Mouse (Mus musculus) G1E (cell line): ENCODE measurements at regions not wholly inside any gene's neighbourhood (a gene's known extent, or its start where the extent isn't known, plus 50 kb on each side); places are given as distances from the start of the nearest gene placed in this dataset.

Experiments used
- ATAC-seq: 2 replicates; pipeline ENCODE4 v1.8.0; 2016; ENCODE audit warnings: mild to moderate bottlenecking; ENCODE audit not compliant: insufficient number of reproducible peaks, poor library complexity, low FRiP score, severe bottlenecking; ENCODE audit errors: extremely low read depth
- DNase-seq: peaks from one replicate; pipeline ENCODE4 v3.0.0; 2012; ENCODE audit warnings: low spot score
- H3K27me3 ChIP-seq: 2 replicates; pipeline ENCODE4 v1.6.1; 2012; ENCODE audit warnings: mild to moderate bottlenecking, low read length, inconsistent platforms; ENCODE audit not compliant: insufficient read depth
- H3K36me3 ChIP-seq: replicated peaks from 2 replicates; pipeline ENCODE3; 2012; ENCODE audit warnings: mild to moderate bottlenecking, inconsistent platforms
- H3K4me1 ChIP-seq: 2 replicates; pipeline ENCODE4 v1.6.1; 2012; ENCODE audit warnings: low read depth, low read length, inconsistent platforms, mixed read lengths; ENCODE audit not compliant: insufficient read depth
- H3K4me3 ChIP-seq: 2 replicates; pipeline ENCODE4 v1.5.1; 2012; ENCODE audit warnings: low read depth, mild to moderate bottlenecking, inconsistent platforms, low read length, moderate library complexity, mixed read lengths
- H3K9me3 ChIP-seq: replicated peaks from 2 replicates; pipeline ENCODE4 v1.6.1; 2012; ENCODE audit warnings: inconsistent platforms
- CTCF ChIP-seq: IDR thresholded peaks from 2 replicates; pipeline ENCODE4 v1.5.1; 2012; ENCODE audit warnings: low read depth, low read length, inconsistent platforms, mixed read lengths
- GATA1 ChIP-seq: IDR thresholded peaks from 2 replicates; pipeline ENCODE4 v1.6.1; 2012; ENCODE audit warnings: borderline replicate concordance, low read length, inconsistent platforms, mixed read lengths
- GATA2 ChIP-seq: IDR thresholded peaks from 2 replicates; pipeline ENCODE4 v1.6.1; 2012; ENCODE audit warnings: low read depth, low read length, inconsistent platforms, borderline replicate concordance
- POLR2AphosphoS5 ChIP-seq: IDR thresholded peaks from 2 replicates; pipeline ENCODE4 v1.6.1; 2012; ENCODE audit warnings: low read depth, low read length, inconsistent platforms; ENCODE audit not compliant: insufficient replicate concordance
- TAL1 ChIP-seq: conservative IDR thresholded peaks from 2 replicates; pipeline ENCODE4 v1.6.1; 2012; ENCODE audit warnings: low read depth, low read length, inconsistent platforms, mixed read lengths

- Histone ChIP-seq H3K4me1 (0 out of 2 replicates have a peak, but pooled peaks cover 2% of the 10 kb centered on the region), H3K36me3 (no peaks in the 10 kb centered on the region), H3K4me3 (no peak overlapping the region), H3K9me3 (no peaks in the 10 kb centered on the region), H3K27me3 (no peaks in the 10 kb centered on the region)
- no peak for TF ChIP-seq GATA1
- no peak for TF ChIP-seq GATA2
- no peak for TF ChIP-seq TAL1
- no peak for TF ChIP-seq CTCF
- no peak for TF ChIP-seq POLR2AphosphoS5
- DNase-seq (no peak), ATAC-seq (no peak; the same call in 1 of the 2 replicates)
Observed at GRCm38 (mm10) chr7:133184905-133185594, 60.9 kb upstream of the Ctbp2 start.

GRCm38 (mm10) chr7:133181388-133181787 is 57.2 kb upstream of the Ctbp2 start:
- DNase-seq, result no peak
- TF ChIP-seq GATA2, result no peak
- TF ChIP-seq GATA1, result no peak
- TF ChIP-seq POLR2AphosphoS5, result no peak
- TF ChIP-seq TAL1, result no peak
- no peak for TF ChIP-seq CTCF
- H3K27me3 ChIP-seq, result peaks cover 6% of the 10 kb centered on the region

GRCm38 (mm10) chr7:133177179-133177575 is 53.0 kb upstream of the Ctbp2 start:
- Histone ChIP-seq H3K9me3 (no peaks in the 10 kb centered on the region), H3K27me3 (peaks cover 6% of the 10 kb centered on the region), H3K36me3 (no peaks in the 10 kb centered on the region), H3K4me3 (no peak overlapping the region), H3K4me1 (no peaks in the 10 kb centered on the region)
- ATAC-seq (no peak), DNase-seq (no peak)
- TF ChIP-seq GATA2 (no peak), TAL1 (no peak), GATA1 (no peak), POLR2AphosphoS5 (no peak), CTCF (no peak)

More at GRCm38 (mm10) chr7:133181388-133181787, 57.2 kb upstream of the Ctbp2 start:
- Histone ChIP-seq H3K4me3 (no peak overlapping the region), H3K9me3 (no peaks in the 10 kb centered on the region), H3K4me1 (0 out of 2 replicates have a peak, but pooled peaks cover 2% of the 10 kb centered on the region), H3K36me3 (no peaks in the 10 kb centered on the region)
- no peak for ATAC-seq

GRCm38 (mm10) chr7:133176256-133177178 is 52.4 kb upstream of the Ctbp2 start:
- H3K36me3 ChIP-seq, result no peaks in the 10 kb centered on the region
- H3K27me3 ChIP-seq, result peaks cover 6% of the 10 kb centered on the region
- DNase-seq (no peak), ATAC-seq (no peak)
- H3K9me3 ChIP-seq, result no peaks in the 10 kb centered on the region
- H3K4me3 ChIP-seq, result no peak overlapping the region
- H3K4me1 ChIP-seq, result no peaks in the 10 kb centered on the region
- TF ChIP-seq GATA1 (no peak), GATA2 (no peak), CTCF (no peak), POLR2AphosphoS5 (no peak), TAL1 (no peak)
